Mouse (Mus musculus) B cell, adult 2 months (primary cell): Measurements from ENCODE around the gene Kcnb1.

Source experiments
- DNase-seq, 2 experiments: peaks; one replicate each; pipeline ENCODE4 v3.0.0; 2022

Gene Kcnb1

GRCm38 (mm10) chr2:167077199-167077962, 112.6 kb downstream of the Kcnb1 start:
- no peak for DNase-seq

GRCm38 (mm10) chr2:167076759-167077158, 113.2 kb downstream of the Kcnb1 start:
- DNase-seq, result no peak

- no peak for DNase-seq
Measured at GRCm38 (mm10) chr2:167076352-167076751, 113.6 kb downstream of the Kcnb1 start.

GRCm38 (mm10) chr2:167074587-167074986, 115.4 kb downstream of the Kcnb1 start:
- no peak for DNase-seq

GRCm38 (mm10) chr2:167071641-167072601, 118.0 kb downstream of the Kcnb1 start:
- peak; percentile 98 for DNase-seq

GRCm38 (mm10) chr2:167071266-167071640, 118.7 kb downstream of the Kcnb1 start:
- no peak for DNase-seq

GRCm38 (mm10) chr2:167070341-167070740, 119.6 kb downstream of the Kcnb1 start:
- no peak for DNase-seq

GRCm38 (mm10) chr2:167067575-167067974, 122.4 kb downstream of the Kcnb1 start:
- peak; percentile 45 to 58 for DNase-seq

- DNase-seq, result no peak
Measured at GRCm38 (mm10) chr2:167066528-167067516, 123.1 kb downstream of the Kcnb1 start.

- DNase-seq, result no peak
Measured at GRCm38 (mm10) chr2:167066031-167066430, 123.9 kb downstream of the Kcnb1 start.

GRCm38 (mm10) chr2:167064601-167065295, 125.2 kb downstream of the Kcnb1 start:
- DNase-seq, result no peak

GRCm38 (mm10) chr2:167063906-167064496, 126.0 kb downstream of the Kcnb1 start:
- DNase-seq, result no peak

GRCm38 (mm10) chr2:167062965-167063880, 126.7 kb downstream of the Kcnb1 start, which contains the start of gene Znfx1:
TSS of gene Znfx1 (minus strand) at chr2:167063015.
- DNase-seq, result peak; percentile 97 to 98

GRCm38 (mm10) chr2:167062497-167062911, 127.5 kb downstream of the Kcnb1 start:
- peak; percentile 96 for DNase-seq

- no peak for DNase-seq
Measured at GRCm38 (mm10) chr2:167061381-167062034, 128.4 kb downstream of the Kcnb1 start.

- DNase-seq, result no peak
Measured at GRCm38 (mm10) chr2:167060761-167061160, 129.2 kb downstream of the Kcnb1 start.

GRCm38 (mm10) chr2:167060360-167060759, 129.6 kb downstream of the Kcnb1 start:
- no peak for DNase-seq

- no peak for DNase-seq
Measured at GRCm38 (mm10) chr2:167059960-167060359, 130.0 kb downstream of the Kcnb1 start.

GRCm38 (mm10) chr2:167059536-167059935, 130.4 kb downstream of the Kcnb1 start:
- DNase-seq, result no peak
